Mouse (Mus musculus) testis, adult 2 months (tissue): Measurements from ENCODE around the gene Slc2a5.

Source experiments
- CTCF ChIP-seq: fragments of 200-500 bp; IDR thresholded peaks from 2 replicates; pipeline ENCODE4 v1.5.1; 2012; ENCODE audit warnings: low read depth, mild to moderate bottlenecking, inconsistent platforms, low read length, moderate library complexity; ENCODE audit not compliant: control insufficient read depth, insufficient read depth, insufficient replicate concordance
- POLR2A ChIP-seq: fragments of 200-500 bp; IDR thresholded peaks from 2 replicates; pipeline ENCODE4 v1.6.1; 2012; ENCODE audit warnings: low read depth, mild to moderate bottlenecking, inconsistent platforms, low read length, moderate library complexity; ENCODE audit not compliant: control insufficient read depth

DNA sequence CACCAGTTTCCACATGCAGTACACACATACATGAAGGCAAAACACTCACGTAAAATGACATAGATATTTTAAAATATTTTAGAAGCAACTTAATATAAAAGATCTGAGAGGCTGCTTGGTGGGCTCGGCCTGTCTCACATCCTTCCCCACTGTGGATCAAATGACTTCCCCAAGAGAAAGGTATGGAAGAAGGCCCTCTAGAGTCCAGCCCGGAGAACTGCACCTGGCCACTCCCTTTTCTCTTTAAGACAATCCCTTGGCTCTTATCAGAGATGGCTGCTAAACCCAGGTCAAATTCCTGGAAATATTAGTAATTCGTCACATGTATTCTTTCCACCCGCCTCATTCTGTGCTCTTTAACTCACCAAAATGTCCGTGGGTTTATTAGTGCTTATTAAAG, 920 bp upstream of the Slc2a5 start:
- TF ChIP-seq CTCF: no peak
- no peak for TF ChIP-seq POLR2A
